Mouse (Mus musculus) ovary, adult 18-20 months (tissue): Measurements from ENCODE around the gene Adh6b.
"Not testable (repeated sequence)": the region's sequence is repeated elsewhere in the genome, so short reads cannot be mapped to it uniquely, and the experiment has no call there.

ENCODE experiments used
- DNase-seq: peaks from one replicate; pipeline ENCODE4 v3.0.0; 2022; ENCODE audit warnings: low spot score, mixed read lengths

Adh6b gene

DNA sequence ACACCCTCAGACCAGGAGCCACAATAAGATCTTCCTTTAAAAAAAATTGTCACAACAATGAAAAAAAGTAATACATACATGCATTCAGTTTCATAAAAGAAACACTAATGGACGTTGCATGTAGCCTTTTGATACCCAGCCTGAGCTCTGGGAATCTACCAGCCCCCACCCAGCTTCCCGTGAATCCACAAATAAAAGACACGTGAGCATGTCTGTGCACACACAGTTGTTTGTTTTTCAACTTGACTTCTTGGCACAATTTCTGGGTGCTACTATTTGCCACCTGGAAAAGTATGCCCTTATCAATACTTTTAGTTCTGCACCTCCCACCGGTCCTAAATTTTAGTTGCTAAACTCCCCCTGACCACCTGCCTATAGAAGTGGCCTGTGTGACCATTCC is 19.1 kb downstream of the Adh6b start:
- DNase-seq = no peak

DNA sequence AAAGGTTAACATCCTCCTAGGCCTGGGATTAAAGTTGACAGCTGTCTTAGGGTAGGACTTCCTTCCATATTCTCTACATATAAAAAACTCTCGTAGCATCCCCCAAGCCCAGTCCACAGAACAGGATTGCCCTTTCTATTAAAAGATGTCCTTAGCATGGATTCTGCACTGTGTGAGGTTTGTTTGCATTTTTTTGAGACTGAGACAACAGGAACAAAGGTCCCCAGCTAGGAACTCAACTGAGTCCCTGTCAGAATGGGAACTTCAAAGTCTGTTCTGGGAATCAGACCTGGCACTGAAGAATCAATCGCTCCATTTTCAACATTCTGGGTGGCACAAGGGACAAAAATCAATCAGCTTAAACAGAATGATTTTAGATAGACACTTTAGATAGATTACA is 21.3 kb downstream of the Adh6b start:
- DNase-seq = no peak

DNA sequence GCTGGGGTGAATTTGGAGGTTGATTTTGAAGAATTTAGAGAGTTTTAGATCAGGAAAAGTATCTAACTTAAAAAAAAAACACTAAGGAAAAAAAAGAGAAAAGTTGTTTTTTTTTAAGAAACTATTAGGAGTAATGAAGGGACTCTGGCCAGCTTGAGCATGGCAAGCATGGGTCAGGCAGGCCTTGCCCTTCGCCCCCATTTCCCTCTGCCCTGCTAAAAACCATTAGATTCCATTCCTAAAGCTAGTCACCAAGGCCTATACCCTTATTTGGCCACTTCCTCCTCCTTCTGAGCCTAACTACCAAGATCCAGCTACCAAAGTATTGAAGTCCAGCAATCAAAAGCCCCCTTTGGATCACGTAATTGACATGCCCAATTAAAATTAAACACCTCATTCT is 24.6 kb downstream of the Adh6b start:
- no peak for DNase-seq

- DNase-seq = no peak
Measured at GRCm38 (mm10) chr3:138369546-138369945, 28.0 kb downstream of the Adh6b start.

DNA sequence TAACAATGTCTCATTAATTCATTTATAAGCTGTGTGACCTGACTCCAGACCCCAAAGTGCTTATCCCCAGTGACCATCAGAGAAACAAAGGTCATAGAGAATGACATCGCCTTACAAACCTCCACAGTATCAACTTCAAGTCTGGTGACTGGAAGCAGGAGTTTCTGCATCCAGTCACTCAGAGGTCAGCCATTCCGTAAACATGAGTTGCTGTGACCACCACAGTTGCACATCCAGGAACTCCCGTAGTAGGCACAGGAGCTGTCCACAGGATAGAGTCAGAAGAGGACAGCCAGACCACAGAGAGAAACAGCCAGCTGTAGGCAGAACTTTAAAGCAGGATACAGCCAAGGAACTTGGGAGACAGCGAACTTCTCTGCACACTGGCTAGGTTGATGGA is 28.7 kb downstream of the Adh6b start:
- DNase-seq = not testable (repeated sequence)

DNA sequence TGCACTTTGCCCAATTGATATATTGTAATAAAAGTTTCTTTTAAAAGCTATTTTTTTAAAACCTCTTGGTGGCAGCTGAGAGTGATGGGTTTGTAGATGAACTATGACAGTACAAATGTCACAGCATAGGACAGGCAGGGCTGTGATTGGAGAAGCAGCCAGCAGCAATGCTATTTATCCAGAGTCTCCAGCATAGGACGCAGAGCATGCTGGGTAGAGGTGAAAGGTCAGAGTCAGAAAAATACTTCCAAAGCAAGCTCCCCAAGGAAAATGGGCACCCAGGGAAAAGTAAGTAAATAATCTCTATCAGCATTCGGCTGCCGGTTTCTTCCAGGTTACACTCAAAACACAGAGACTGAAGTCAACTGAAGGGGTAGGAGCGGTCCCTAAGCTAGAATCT is 32.3 kb downstream of the Adh6b start:
- no peak for DNase-seq

GRCm38 (mm10) chr3:138375148-138375547 is 33.6 kb downstream of the Adh6b start:
- no peak for DNase-seq

DNA sequence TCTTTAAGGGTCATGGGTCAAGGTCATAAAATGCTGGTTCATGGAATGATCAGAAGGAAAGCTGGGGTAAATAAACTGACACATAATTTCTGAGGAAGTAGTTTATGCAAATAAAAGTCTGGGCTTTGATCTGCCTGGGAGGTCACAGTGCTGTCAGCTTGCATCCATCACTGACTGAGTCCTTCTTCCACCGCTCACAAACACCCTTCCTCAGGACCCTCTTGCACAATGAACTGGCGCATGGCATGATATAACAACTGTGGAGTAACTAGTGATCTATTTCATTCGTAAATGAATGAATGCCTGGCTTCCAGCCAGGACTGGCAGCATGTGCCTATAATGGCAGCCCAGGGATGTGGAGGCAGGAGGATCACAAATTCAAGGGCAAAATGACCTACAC is 39.6 kb downstream of the Adh6b start:
- DNase-seq = no peak

GRCm38 (mm10) chr3:138387155-138387554 is 45.6 kb downstream of the Adh6b start:
- no peak for DNase-seq

- no peak for DNase-seq
Measured at GRCm38 (mm10) chr3:138404872-138405271, 63.3 kb downstream of the Adh6b start.

DNA sequence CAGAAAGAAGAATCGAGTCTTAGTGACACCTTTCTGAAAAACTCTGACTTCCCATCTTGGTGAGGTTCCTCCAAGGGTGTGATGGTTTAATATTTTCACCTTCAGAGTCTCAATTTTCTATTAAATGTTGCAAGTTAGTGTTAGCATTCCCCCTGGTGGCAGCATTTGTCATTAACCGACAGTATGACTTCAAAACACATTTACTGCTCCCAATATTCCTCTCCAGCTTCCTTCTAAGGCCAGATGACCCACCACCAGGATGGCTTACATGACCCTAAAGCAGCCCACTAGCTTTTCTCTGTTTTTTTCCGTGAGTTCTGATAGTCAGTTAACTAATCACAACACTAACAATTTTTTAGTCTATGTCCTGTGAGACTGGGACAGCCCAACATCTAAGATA is 63.8 kb downstream of the Adh6b start:
- no peak for DNase-seq

- no peak for DNase-seq
Measured at GRCm38 (mm10) chr3:138405840-138406239, 64.3 kb downstream of the Adh6b start.

DNA sequence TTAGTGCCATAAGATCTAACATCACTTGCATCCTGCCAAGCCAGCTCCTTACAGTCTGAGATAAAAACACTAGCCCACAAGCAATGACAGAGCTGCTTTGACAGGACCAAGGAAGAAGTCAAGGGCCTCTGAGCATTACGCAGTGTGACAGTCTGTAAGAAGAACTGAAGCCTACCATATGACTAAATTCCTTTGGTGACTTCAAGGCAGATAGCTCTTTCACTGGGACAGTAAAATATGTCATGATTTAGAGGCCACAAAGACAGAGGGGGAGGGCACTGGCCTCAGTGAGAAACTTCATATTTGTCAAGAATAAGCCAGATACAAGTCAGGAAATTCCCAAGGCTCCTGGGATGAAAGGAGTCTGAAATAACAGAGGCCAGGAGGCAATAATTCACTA is 66.3 kb downstream of the Adh6b start:
- DNase-seq = no peak
